Mouse (Mus musculus) forebrain, embryonic 11.5 days (tissue): ENCODE data around the gene Map3k5. TPM values are rescaled to one million over a fixed set of nuclear protein-coding genes. Genes with fewer than 3 reads are reported as not detected.

Experiments used
- ATAC-seq: fragments of 200-750 bp; cut with Nextera tagmentation; replicated peaks from 2 replicates; pipeline ENCODE4 v1.8.0; 2017; ENCODE audit warnings: moderate TSS enrichment; ENCODE audit not compliant: low FRiP score
- DNase-seq: peaks from one replicate; pipeline ENCODE4 v3.0.0-alpha.2; 2017; ENCODE audit warnings: low spot score
- H3K27ac ChIP-seq: fragments of 300-500 bp; sonication (generic); 2 replicates; pipeline ENCODE4 v1.5.1; 2014; ENCODE audit warnings: low read depth, low read length
- H3K27me3 ChIP-seq: fragments of 300-500 bp; sonication (generic); 2 replicates; pipeline ENCODE4 v1.6.1; 2014; ENCODE audit warnings: mild to moderate bottlenecking, low read length, mixed read lengths; ENCODE audit not compliant: control insufficient read depth, insufficient read depth
- H3K36me3 ChIP-seq: fragments of 300-500 bp; sonication (generic); 2 replicates; pipeline ENCODE4 v1.6.1; 2014; ENCODE audit warnings: mild to moderate bottlenecking, low read length, moderate library complexity, mixed read lengths; ENCODE audit not compliant: control insufficient read depth, insufficient read depth
- H3K4me1 ChIP-seq: fragments of 300-500 bp; sonication (generic); replicated peaks from 2 replicates; pipeline ENCODE4 v1.6.1; 2014; ENCODE audit warnings: low read length, mixed read lengths; ENCODE audit not compliant: control insufficient read depth, insufficient read depth
- H3K4me2 ChIP-seq: fragments of 300-500 bp; sonication (generic); 2 replicates; pipeline ENCODE4 v1.6.1; 2014; ENCODE audit warnings: low read depth, mild to moderate bottlenecking, low read length, moderate library complexity, mixed read lengths; ENCODE audit not compliant: severe bottlenecking
- H3K4me3 ChIP-seq: fragments of 300-500 bp; sonication (generic); 2 replicates; pipeline ENCODE4 v1.5.1; 2014; ENCODE audit warnings: low read depth, low read length
- H3K9ac ChIP-seq: fragments of 300-500 bp; sonication (generic); 2 replicates; pipeline ENCODE4 v1.6.1; 2014; ENCODE audit warnings: low read length
- H3K9me3 ChIP-seq: fragments of 300-500 bp; sonication (generic); 2 replicates; pipeline ENCODE4 v1.6.1; 2016; ENCODE audit warnings: low read length, mixed read lengths; ENCODE audit not compliant: control insufficient read depth
- WGBS: fragments of 180-500 bp; shearing (Covaris S2); extraction: QIAGEN DNeasy Blood & Tissue Kit; methylation state at CpG from one replicate; pipeline ENCODE4 v1.1.7; 2014; 5-methylcytosine and 5-hydroxymethylcytosine counted together
- polyA plus RNA-seq: library from polyadenylated mRNA; unstranded; fragments of >200 nt; fragmentation: Nextera tagmentation; extraction: Ambion mirVana; gene quantifications from 2 replicates; pipeline ENCODE4 v1.2.1, GENCODE M21; 2014

Map3k5 gene
- polyA plus RNA-seq, 1 experiment from 2014 or later: 0.49 TPM

DNA sequence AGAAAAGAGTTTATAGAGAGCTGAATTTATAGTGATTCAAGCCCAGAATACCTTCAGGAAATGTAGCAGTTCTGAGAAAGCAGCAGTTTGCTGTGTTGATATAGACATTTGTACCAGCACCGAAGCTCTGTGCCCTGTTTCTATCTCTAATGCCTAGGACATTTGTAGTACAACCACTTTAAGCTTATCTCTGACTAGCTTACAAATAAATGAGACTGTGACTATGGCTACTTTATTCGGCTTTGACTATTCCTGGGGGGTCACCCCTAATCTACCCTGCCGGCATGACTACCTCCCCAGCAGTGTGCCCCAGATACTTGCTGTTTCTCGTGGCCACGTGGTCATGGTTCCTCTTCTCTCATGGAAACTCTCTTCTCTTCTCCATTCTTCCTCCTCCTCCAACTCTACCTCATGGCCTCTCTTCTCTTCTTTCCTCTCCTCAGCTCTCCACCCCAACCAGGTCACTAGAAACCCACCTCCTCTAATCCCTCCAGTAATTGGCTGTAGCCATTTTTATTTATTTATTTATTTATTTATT, 44.5 kb downstream of the Map3k5 start:
- Histone ChIP-seq H3K27me3 (no peaks in the 10 kb centered on the region), H3K4me1 (no peaks in the 10 kb centered on the region), H3K4me2 (no peak overlapping the region), H3K36me3 (no peaks in the 10 kb centered on the region), H3K9me3 (no peaks in the 10 kb centered on the region), H3K9ac (no peak overlapping the region), H3K27ac (no peak overlapping the region), H3K4me3 (no peak overlapping the region)
- DNase-seq (no peak), ATAC-seq (no peak)
- WGBS: 95% methylated on average over 5 of the region's 5 CpGs

DNA sequence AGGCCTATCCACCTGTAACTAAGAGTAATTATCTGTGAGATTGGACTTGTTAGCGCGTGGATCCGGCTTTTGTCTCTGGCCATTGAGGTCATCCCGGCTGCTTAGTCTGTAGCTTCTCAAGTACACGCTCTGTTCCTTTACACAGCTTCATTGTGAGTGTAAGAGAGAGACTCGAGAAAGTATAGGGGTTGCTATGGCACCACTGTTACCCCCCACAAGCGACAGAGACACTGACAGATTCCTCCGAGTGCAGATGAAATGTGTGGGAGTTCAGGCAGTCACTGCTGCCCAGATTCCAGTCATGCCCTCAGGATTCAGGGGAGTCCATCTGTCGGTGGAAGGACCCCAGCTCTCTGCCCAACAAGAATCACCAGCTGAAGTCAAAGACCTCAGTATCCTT, 53.5 kb downstream of the Map3k5 start:
- no peak for DNase-seq
- Histone ChIP-seq H3K4me2 (no peak overlapping the region), H3K27me3 (no peaks in the 10 kb centered on the region), H3K4me1 (no peaks in the 10 kb centered on the region), H3K27ac (no peak overlapping the region), H3K4me3 (no peak overlapping the region), H3K36me3 (no peaks in the 10 kb centered on the region), H3K9me3 (no peaks in the 10 kb centered on the region), H3K9ac (no peak overlapping the region)
- ATAC-seq: no peak
- 77% methylated on average over 9 of the region's 9 CpGs for WGBS

DNA sequence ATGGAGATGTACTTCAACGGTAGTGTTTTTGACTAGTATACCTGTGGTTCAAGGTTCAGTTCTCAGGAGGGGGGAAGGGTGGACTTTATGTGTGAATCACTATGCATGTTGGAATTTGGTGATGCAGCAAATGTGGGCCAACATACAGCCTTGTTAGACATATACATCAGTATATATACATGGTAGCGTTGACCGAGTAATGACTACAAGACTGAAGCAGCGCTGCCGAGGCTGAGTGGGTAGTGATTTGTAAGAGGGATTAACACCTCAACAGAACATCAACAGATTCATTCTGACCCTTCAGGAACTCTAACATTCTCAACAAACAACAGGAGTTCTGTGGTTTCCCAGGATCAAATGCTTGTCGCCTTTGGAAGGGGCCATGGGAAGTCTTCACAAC, 55.7 kb downstream of the Map3k5 start:
- H3K27ac ChIP-seq: no peak overlapping the region
- H3K4me1 ChIP-seq: no peaks in the 10 kb centered on the region
- no peak overlapping the region for H3K4me2 ChIP-seq
- H3K27me3 ChIP-seq: no peaks in the 10 kb centered on the region
- H3K36me3 ChIP-seq: no peaks in the 10 kb centered on the region
- H3K9ac ChIP-seq: no peak overlapping the region
- H3K4me3 ChIP-seq: no peak overlapping the region
- ATAC-seq (no peak), DNase-seq (no peak)
- no peaks in the 10 kb centered on the region for H3K9me3 ChIP-seq
- WGBS: 92% methylated on average over 6 of the region's 6 CpGs

DNA sequence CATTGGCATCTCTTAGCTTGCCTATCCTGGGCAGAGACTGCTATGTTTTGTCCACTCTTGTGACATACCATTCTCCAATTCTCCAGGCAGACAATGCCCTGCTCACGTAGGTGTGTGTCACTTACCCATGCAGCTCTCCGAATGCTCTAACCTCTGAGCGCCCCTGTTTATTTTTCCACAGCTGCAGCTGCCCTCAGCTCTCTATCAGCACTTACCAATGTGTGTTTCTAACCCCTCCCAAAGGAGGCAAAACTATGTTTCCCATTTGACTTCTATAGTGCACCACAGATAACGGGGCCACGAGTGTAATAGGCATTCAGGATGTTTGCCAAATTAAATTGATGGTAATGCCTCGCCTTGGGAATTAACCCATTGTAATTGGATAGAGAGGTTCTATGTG, 56.4 kb downstream of the Map3k5 start:
- Histone ChIP-seq H3K9ac (no peak overlapping the region), H3K27ac (no peak overlapping the region), H3K4me2 (no peak overlapping the region), H3K4me1 (no peaks in the 10 kb centered on the region), H3K27me3 (no peaks in the 10 kb centered on the region), H3K36me3 (no peaks in the 10 kb centered on the region), H3K9me3 (no peaks in the 10 kb centered on the region), H3K4me3 (no peak overlapping the region)
- 80% methylated on average over 6 of the region's 6 CpGs for WGBS
- ATAC-seq: no peak
- DNase-seq: no peak

DNA sequence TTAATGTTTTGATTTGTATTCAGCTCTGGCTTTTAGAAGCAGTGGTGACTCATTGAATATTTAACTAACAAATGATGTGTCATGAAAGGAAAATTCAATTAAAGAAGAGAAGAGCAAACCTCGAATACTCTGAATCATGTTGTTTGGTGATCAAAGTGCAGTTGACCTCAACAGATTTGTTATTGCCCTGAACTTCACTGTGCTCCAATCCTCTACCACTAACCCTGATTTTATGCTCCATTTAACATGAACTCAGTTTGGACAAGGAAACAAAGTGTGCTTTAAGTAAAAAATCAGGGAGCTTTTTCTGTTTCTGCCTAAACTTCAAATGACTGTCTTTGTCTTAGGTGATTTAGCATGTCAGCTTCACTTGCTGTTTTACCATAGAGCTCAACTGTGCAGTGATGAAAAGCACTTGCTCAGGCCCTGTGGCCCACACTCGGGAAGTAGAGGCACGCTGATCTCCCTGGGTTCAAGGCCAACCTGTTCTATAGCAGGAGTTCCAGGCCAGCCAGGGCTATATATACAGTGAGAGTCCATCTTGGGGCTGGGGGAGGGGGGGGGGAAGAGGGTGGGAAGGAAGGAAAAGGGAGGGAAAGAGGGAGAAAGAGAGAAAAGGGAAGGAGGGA, 57.1 kb downstream of the Map3k5 start:
- WGBS: 45% methylated on average over 3 of the region's 3 CpGs
- H3K27me3 ChIP-seq: no peaks in the 10 kb centered on the region
- no peaks in the 10 kb centered on the region for H3K9me3 ChIP-seq
- H3K4me1 ChIP-seq: no peaks in the 10 kb centered on the region
- no peak overlapping the region for H3K4me3 ChIP-seq
- no peak for DNase-seq
- no peak overlapping the region for H3K27ac ChIP-seq
- no peak overlapping the region for H3K9ac ChIP-seq
- no peak for ATAC-seq
- no peak overlapping the region for H3K4me2 ChIP-seq
- no peaks in the 10 kb centered on the region for H3K36me3 ChIP-seq

DNA sequence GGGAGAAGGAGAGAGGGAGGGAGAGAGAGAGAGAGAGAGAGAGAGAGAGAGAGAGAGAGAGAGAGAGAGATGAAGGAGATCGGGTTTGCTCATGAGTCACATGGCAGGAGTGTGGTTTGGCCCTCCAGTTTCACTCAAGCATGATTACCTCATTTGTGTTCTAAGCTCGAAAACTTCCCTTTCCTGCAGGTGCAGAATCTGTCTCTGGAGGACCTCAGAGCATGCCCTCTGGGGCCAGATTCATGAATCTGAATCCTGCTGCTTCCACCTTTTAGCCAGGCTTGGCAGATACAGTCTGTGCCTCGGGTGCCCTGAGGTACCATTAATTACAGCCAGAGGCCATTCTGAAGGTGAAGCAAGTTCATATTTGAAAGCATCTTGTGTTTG, 57.6 kb downstream of the Map3k5 start:
- ATAC-seq (no peak), DNase-seq (no peak)
- no peaks in the 10 kb centered on the region for H3K9me3 ChIP-seq
- H3K36me3 ChIP-seq: no peaks in the 10 kb centered on the region
- H3K4me3 ChIP-seq: no peak overlapping the region
- no peak overlapping the region for H3K4me2 ChIP-seq
- H3K27ac ChIP-seq: no peak overlapping the region
- H3K4me1 ChIP-seq: no peaks in the 10 kb centered on the region
- 54% methylated on average over 3 of the region's 3 CpGs for WGBS
- H3K27me3 ChIP-seq: no peaks in the 10 kb centered on the region
- no peak overlapping the region for H3K9ac ChIP-seq

DNA sequence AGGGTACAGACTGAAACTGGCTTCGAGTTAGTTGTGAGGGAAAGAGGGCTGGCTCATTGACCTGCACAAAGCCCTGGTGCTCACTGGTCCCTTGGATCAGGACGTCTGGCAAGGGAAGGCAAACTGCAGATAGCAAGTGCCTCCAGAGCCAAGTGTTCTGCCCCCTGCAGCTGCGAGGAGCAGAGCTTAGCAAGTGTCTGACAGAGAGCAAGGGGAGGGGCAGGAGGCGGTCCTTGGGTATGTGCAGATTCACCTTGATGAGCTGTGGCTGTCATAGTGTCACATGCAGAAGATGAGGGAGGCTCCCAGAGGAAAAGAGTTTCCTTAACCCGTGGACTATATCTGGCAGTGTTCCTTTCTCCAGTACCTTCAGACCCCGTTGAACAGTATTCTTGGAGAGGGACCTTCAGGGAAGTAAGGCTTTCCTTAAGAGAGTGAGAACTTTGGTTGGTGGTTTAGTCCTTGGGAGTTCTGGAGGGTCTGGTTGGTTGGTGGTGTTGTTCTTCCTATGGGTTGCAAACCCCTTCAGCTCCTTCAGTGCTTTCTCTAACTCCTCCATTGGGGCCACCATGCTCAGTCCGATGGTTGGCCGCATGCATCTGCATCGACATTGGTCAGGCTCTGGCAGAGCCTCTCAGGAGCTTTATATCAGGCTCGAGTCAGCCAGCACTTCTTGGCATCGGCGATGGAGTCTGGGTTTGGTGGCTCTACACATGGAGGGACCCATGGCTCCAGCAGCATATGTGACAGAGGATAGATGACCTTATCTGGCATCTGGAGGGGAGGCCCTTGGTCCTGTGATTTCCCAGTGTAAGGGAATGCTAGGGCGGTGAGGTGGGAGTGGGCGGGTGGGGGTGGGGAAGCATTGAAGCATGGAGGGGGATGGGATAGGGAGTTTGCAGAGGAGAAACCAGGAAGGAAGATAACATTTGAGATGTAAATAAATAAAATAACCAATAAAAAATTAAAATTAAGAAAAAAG, 60.5 kb downstream of the Map3k5 start:
- Histone ChIP-seq H3K36me3 (no peaks in the 10 kb centered on the region), H3K27ac (no peak overlapping the region), H3K4me2 (no peak overlapping the region), H3K4me3 (no peak overlapping the region), H3K9me3 (no peaks in the 10 kb centered on the region), H3K9ac (no peak overlapping the region), H3K4me1 (no peaks in the 10 kb centered on the region), H3K27me3 (no peaks in the 10 kb centered on the region)
- 77% methylated on average over 14 of the region's 14 CpGs for WGBS
- DNase-seq: no peak
- ATAC-seq: no peak

DNA sequence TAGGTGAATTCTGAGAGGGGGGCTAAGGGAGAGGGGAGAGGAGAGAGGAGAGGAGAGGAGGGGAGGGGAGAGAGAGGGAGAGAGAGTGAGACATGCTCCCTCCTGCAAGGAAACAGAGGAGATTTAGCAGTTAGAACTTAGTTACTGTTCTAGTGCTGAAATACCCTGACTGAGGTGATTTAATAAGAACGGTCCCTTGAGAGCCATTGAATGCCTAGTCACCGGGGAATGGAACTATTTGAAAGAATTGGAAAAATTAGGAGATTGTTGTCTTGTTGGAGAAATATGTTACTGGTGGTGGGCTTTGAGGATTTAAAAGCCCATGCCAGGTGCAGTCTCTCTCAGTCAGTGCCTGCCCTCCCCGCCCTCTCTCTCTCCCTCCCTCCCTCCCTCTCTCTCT, 61.9 kb downstream of the Map3k5 start:
- Histone ChIP-seq H3K4me2 (no peak overlapping the region), H3K27me3 (no peaks in the 10 kb centered on the region), H3K9ac (no peak overlapping the region), H3K4me1 (no peaks in the 10 kb centered on the region), H3K4me3 (no peak overlapping the region), H3K36me3 (no peaks in the 10 kb centered on the region), H3K27ac (no peak overlapping the region), H3K9me3 (no peaks in the 10 kb centered on the region)
- 85% methylated on average over 3 of the region's 3 CpGs for WGBS
- no peak for ATAC-seq
- no peak for DNase-seq
